Mouse (Mus musculus) E14TG2a.4 (cell line): ENCODE results near the gene Prl.
"Not testable (repeated sequence)": the region's sequence is repeated elsewhere in the genome, so short reads cannot be mapped to it uniquely, and the experiment has no call there.

Source experiments
- H3K27me3 ChIP-seq: 2 replicates; pipeline ENCODE4 v1.6.1; 2014; ENCODE audit warnings: low read length, control low read depth; ENCODE audit not compliant: insufficient read depth
- H3K36me3 ChIP-seq: 2 replicates; pipeline ENCODE4 v1.6.1; 2014; ENCODE audit warnings: low read length, control low read depth; ENCODE audit not compliant: insufficient read depth
- H3K4me1 ChIP-seq: replicated peaks from 2 replicates; pipeline ENCODE4 v1.6.1; 2014; ENCODE audit warnings: low read depth, low read length, control low read depth
- H3K4me3 ChIP-seq: replicated peaks from 2 replicates; pipeline ENCODE4 v1.5.1; 2014; ENCODE audit warnings: mild to moderate bottlenecking, low read length
- H3K9me3 ChIP-seq: 2 replicates; pipeline ENCODE4 v1.6.1; 2014; ENCODE audit warnings: low read length, control low read depth
- CTCF ChIP-seq: conservative IDR thresholded peaks from 2 replicates; pipeline ENCODE4 v1.5.1; 2014; ENCODE audit warnings: low read length
- NANOG ChIP-seq: IDR thresholded peaks from 2 replicates; pipeline ENCODE4 v1.6.1; 2014; ENCODE audit warnings: borderline replicate concordance, low read length, mixed read lengths
- POU5F1 ChIP-seq: IDR thresholded peaks from 2 replicates; pipeline ENCODE4 v1.6.1; 2014; ENCODE audit warnings: low read length, borderline replicate concordance

Gene Prl

GRCm38 (mm10) chr13:27043326-27043725 is 14.0 kb upstream of the Prl start:
- H3K9me3 ChIP-seq = no peaks in the 10 kb centered on the region
- H3K4me3 ChIP-seq = no peak overlapping the region
- TF ChIP-seq CTCF (no peak), NANOG (no peak), POU5F1 (no peak)
- H3K27me3 ChIP-seq = no peaks in the 10 kb centered on the region
- no peaks in the 10 kb centered on the region for H3K36me3 ChIP-seq
- H3K4me1 ChIP-seq = no peaks in the 10 kb centered on the region

- no peak overlapping the region for H3K4me3 ChIP-seq
- no peaks in the 10 kb centered on the region for H3K27me3 ChIP-seq
- no peaks in the 10 kb centered on the region for H3K4me1 ChIP-seq
- no peaks in the 10 kb centered on the region for H3K9me3 ChIP-seq
- no peak for TF ChIP-seq POU5F1
- no peak for TF ChIP-seq CTCF
- no peak for TF ChIP-seq NANOG
- H3K36me3 ChIP-seq = no peaks in the 10 kb centered on the region
Measured at GRCm38 (mm10) chr13:27059177-27059576, 1.8 kb downstream of the Prl start.

GRCm38 (mm10) chr13:27093890-27094289 is 36.5 kb downstream of the Prl start, which contains the start of gene Prl3d1:
Prl3d1 (plus strand) TSS chr13:27094190.
- not testable (repeated sequence) for H3K27me3 ChIP-seq, H3K9me3 ChIP-seq, H3K4me1 ChIP-seq, H3K36me3 ChIP-seq, H3K4me3 ChIP-seq
